Mouse (Mus musculus) neural tube, embryonic 15.5 days (tissue): ENCODE measurements at regions not wholly inside any gene's neighbourhood (a gene's known extent, or its start where the extent isn't known, plus 50 kb on each side); places are given as distances from the start of the nearest gene placed in this dataset.

Experiments used
- ATAC-seq: fragments of 200-750 bp; cut with Nextera tagmentation; 2 replicates; pipeline ENCODE4 v1.8.0; 2017; ENCODE audit warnings: mild to moderate bottlenecking, moderate TSS enrichment, moderate library complexity; ENCODE audit not compliant: low FRiP score
- H3K27ac ChIP-seq: fragments of 300-500 bp; sonication (generic); replicated peaks from 2 replicates; pipeline ENCODE4 v1.5.1; 2015; ENCODE audit warnings: mild to moderate bottlenecking, inconsistent platforms
- H3K27me3 ChIP-seq: fragments of 300-500 bp; sonication (generic); replicated peaks from 2 replicates; pipeline ENCODE4 v1.6.1; 2015; ENCODE audit warnings: inconsistent platforms
- H3K36me3 ChIP-seq: fragments of 300-500 bp; sonication (generic); 2 replicates; pipeline ENCODE4 v1.6.1; 2015; ENCODE audit warnings: inconsistent platforms
- H3K4me1 ChIP-seq: fragments of 300-500 bp; sonication (generic); 2 replicates; pipeline ENCODE4 v1.6.1; 2015; ENCODE audit warnings: inconsistent platforms
- H3K4me2 ChIP-seq: fragments of 300-500 bp; sonication (generic); 2 replicates; pipeline ENCODE4 v1.6.1; 2015; ENCODE audit warnings: inconsistent platforms, mild to moderate bottlenecking, moderate library complexity
- H3K4me3 ChIP-seq: fragments of 300-500 bp; sonication (generic); replicated peaks from 2 replicates; pipeline ENCODE4 v1.5.1; 2015; ENCODE audit warnings: mild to moderate bottlenecking, inconsistent platforms
- H3K9ac ChIP-seq: fragments of 300-500 bp; sonication (generic); replicated peaks from 2 replicates; pipeline ENCODE4 v1.6.1; 2015; ENCODE audit warnings: mild to moderate bottlenecking, inconsistent platforms
- H3K9me3 ChIP-seq: fragments of 300-500 bp; sonication (generic); replicated peaks from 2 replicates; pipeline ENCODE4 v1.6.1; 2016; ENCODE audit warnings: inconsistent platforms
- WGBS: fragments of 180-500 bp; shearing (Covaris S2); methylation state at CpG from one replicate; pipeline ENCODE4 v1.1.7; 2015; ENCODE audit warnings: mixed read lengths; 5-methylcytosine and 5-hydroxymethylcytosine counted together

- Histone ChIP-seq H3K36me3 (no peaks in the 10 kb centered on the region), H3K4me2 (no peak overlapping the region), H3K4me3 (no peak overlapping the region), H3K9ac (no peak overlapping the region), H3K4me1 (no peaks in the 10 kb centered on the region), H3K27ac (no peak overlapping the region), H3K9me3 (no peaks in the 10 kb centered on the region), H3K27me3 (0 out of 2 replicates have a peak, but pooled peaks cover 2% of the 10 kb centered on the region)
- ATAC-seq = no peak
- 92% methylated on average over 2 of the region's 2 CpGs for WGBS
These were observed 369.2 kb downstream of the Slc4a3 start for GRCm38 (mm10) chr1:75915311-75915710.

- no peak overlapping the region for H3K9ac ChIP-seq
- no peak overlapping the region for H3K4me2 ChIP-seq
- H3K27me3 ChIP-seq = 0 out of 2 replicates have a peak, but pooled peaks cover 2% of the 10 kb centered on the region
- no peak overlapping the region for H3K27ac ChIP-seq
- no peaks in the 10 kb centered on the region for H3K4me1 ChIP-seq
- H3K9me3 ChIP-seq = no peaks in the 10 kb centered on the region
- 60% methylated on average over 2 of the region's 2 CpGs for WGBS
- no peak for ATAC-seq
- no peaks in the 10 kb centered on the region for H3K36me3 ChIP-seq
- no peak overlapping the region for H3K4me3 ChIP-seq
These were observed 370.1 kb downstream of the Slc4a3 start for GRCm38 (mm10) chr1:75916181-75916580.

GRCm38 (mm10) chr1:75919134-75919533 is 373.1 kb downstream of the Slc4a3 start:
- Histone ChIP-seq H3K27ac (no peak overlapping the region), H3K9me3 (no peaks in the 10 kb centered on the region), H3K4me2 (no peak overlapping the region), H3K4me1 (no peaks in the 10 kb centered on the region), H3K4me3 (no peak overlapping the region), H3K36me3 (no peaks in the 10 kb centered on the region), H3K27me3 (0 out of 2 replicates have a peak, but pooled peaks cover 2% of the 10 kb centered on the region), H3K9ac (no peak overlapping the region)
- no peak for ATAC-seq
- WGBS = 68% methylated on average over 2 of the region's 2 CpGs

GRCm38 (mm10) chr1:75925046-75925445 is 379.0 kb downstream of the Slc4a3 start:
- H3K9ac ChIP-seq = no peak overlapping the region
- 0 out of 2 replicates have a peak, but pooled peaks cover 3% of the 10 kb centered on the region for H3K27me3 ChIP-seq
- no peak overlapping the region for H3K4me2 ChIP-seq
- no peak overlapping the region for H3K27ac ChIP-seq
- ATAC-seq = no peak
- H3K4me1 ChIP-seq = peaks cover 14% of the 10 kb centered on the region
- no peaks in the 10 kb centered on the region for H3K9me3 ChIP-seq
- no peaks in the 10 kb centered on the region for H3K36me3 ChIP-seq
- 78% methylated on average over 8 of the region's 8 CpGs for WGBS
- no peak overlapping the region for H3K4me3 ChIP-seq

GRCm38 (mm10) chr1:75925802-75926201 is 379.7 kb downstream of the Slc4a3 start:
- WGBS = 7% methylated on average over 9 of the region's 9 CpGs
- Histone ChIP-seq H3K4me1 (peaks cover 14% of the 10 kb centered on the region), H3K4me2 (peak overlapping the region; percentile 39), H3K9ac (no peak overlapping the region), H3K27me3 (0 out of 2 replicates have a peak, but pooled peaks cover 3% of the 10 kb centered on the region), H3K4me3 (no peak overlapping the region), H3K9me3 (no peaks in the 10 kb centered on the region), H3K27ac (no peak overlapping the region), H3K36me3 (no peaks in the 10 kb centered on the region)
- peak; percentile 75 for ATAC-seq

GRCm38 (mm10) chr1:75931852-75932251 is 385.8 kb downstream of the Slc4a3 start:
- H3K4me1 ChIP-seq = no peaks in the 10 kb centered on the region
- no peaks in the 10 kb centered on the region for H3K36me3 ChIP-seq
- no peak overlapping the region for H3K4me2 ChIP-seq
- no peaks in the 10 kb centered on the region for H3K27me3 ChIP-seq
- no peak overlapping the region for H3K9ac ChIP-seq
- no peak for ATAC-seq
- H3K27ac ChIP-seq = no peak overlapping the region
- H3K4me3 ChIP-seq = no peak overlapping the region
- no peaks in the 10 kb centered on the region for H3K9me3 ChIP-seq
- 73% methylated on average over 2 of the region's 2 CpGs for WGBS

GRCm38 (mm10) chr1:75933831-75934230 is 387.8 kb downstream of the Slc4a3 start:
- Histone ChIP-seq H3K9ac (no peak overlapping the region), H3K4me1 (no peaks in the 10 kb centered on the region), H3K36me3 (no peaks in the 10 kb centered on the region), H3K9me3 (no peaks in the 10 kb centered on the region), H3K4me2 (no peak overlapping the region), H3K27ac (no peak overlapping the region), H3K4me3 (no peak overlapping the region), H3K27me3 (no peaks in the 10 kb centered on the region)
- 61% methylated on average over 4 of the region's 4 CpGs for WGBS
- ATAC-seq = no peak

GRCm38 (mm10) chr1:75934761-75935160 is 388.7 kb downstream of the Slc4a3 start:
- H3K27ac ChIP-seq = no peak overlapping the region
- H3K4me3 ChIP-seq = no peak overlapping the region
- H3K36me3 ChIP-seq = no peaks in the 10 kb centered on the region
- H3K27me3 ChIP-seq = no peaks in the 10 kb centered on the region
- no peaks in the 10 kb centered on the region for H3K4me1 ChIP-seq
- no peak for ATAC-seq
- H3K4me2 ChIP-seq = no peak overlapping the region
- H3K9ac ChIP-seq = no peak overlapping the region
- no peaks in the 10 kb centered on the region for H3K9me3 ChIP-seq
- WGBS = 97% methylated on average over 4 of the region's 4 CpGs

GRCm38 (mm10) chr1:75935866-75936265 is 389.8 kb downstream of the Slc4a3 start:
- no peaks in the 10 kb centered on the region for H3K36me3 ChIP-seq
- H3K4me3 ChIP-seq = no peak overlapping the region
- H3K27me3 ChIP-seq = no peaks in the 10 kb centered on the region
- H3K27ac ChIP-seq = no peak overlapping the region
- H3K9me3 ChIP-seq = no peaks in the 10 kb centered on the region
- 62% methylated on average over 6 of the region's 6 CpGs for WGBS
- H3K4me1 ChIP-seq = no peaks in the 10 kb centered on the region
- no peak overlapping the region for H3K4me2 ChIP-seq
- no peak overlapping the region for H3K9ac ChIP-seq
- no peak for ATAC-seq

- Histone ChIP-seq H3K27me3 (no peaks in the 10 kb centered on the region), H3K36me3 (no peaks in the 10 kb centered on the region), H3K9me3 (no peaks in the 10 kb centered on the region), H3K4me3 (no peak overlapping the region), H3K27ac (no peak overlapping the region), H3K4me2 (no peak overlapping the region), H3K4me1 (no peaks in the 10 kb centered on the region), H3K9ac (no peak overlapping the region)
- WGBS = 76% methylated on average over 13 of the region's 13 CpGs
- no peak for ATAC-seq
These were observed 390.5 kb downstream of the Slc4a3 start for GRCm38 (mm10) chr1:75936596-75936995.

GRCm38 (mm10) chr1:75937331-75937730 is 391.3 kb downstream of the Slc4a3 start:
- no peaks in the 10 kb centered on the region for H3K27me3 ChIP-seq
- H3K36me3 ChIP-seq = no peaks in the 10 kb centered on the region
- ATAC-seq = no peak
- no peak overlapping the region for H3K4me2 ChIP-seq
- H3K4me1 ChIP-seq = no peaks in the 10 kb centered on the region
- H3K9me3 ChIP-seq = no peaks in the 10 kb centered on the region
- no peak overlapping the region for H3K27ac ChIP-seq
- H3K9ac ChIP-seq = no peak overlapping the region
- 88% methylated on average over 5 of the region's 5 CpGs for WGBS
- H3K4me3 ChIP-seq = no peak overlapping the region

GRCm38 (mm10) chr1:75946290-75946839 is 400.3 kb downstream of the Slc4a3 start:
- no peak for ATAC-seq
- Histone ChIP-seq H3K27ac (no peak overlapping the region), H3K27me3 (no peaks in the 10 kb centered on the region), H3K4me1 (peaks cover 4% of the 10 kb centered on the region; the same call in 1 of the 2 replicates), H3K4me2 (no peak overlapping the region), H3K36me3 (no peaks in the 10 kb centered on the region), H3K4me3 (no peak overlapping the region), H3K9ac (no peak overlapping the region), H3K9me3 (no peaks in the 10 kb centered on the region)
- WGBS = 80% methylated on average over 5 of the region's 5 CpGs
